Mouse (Mus musculus) hindbrain, embryonic 14.5 days (tissue): Measurements from ENCODE around the gene Depdc1b. TPM values are rescaled to one million over a fixed set of nuclear protein-coding genes. Genes with fewer than 3 reads are reported as not detected.
A peak's percentile ranks its signal among the peaks of the same experiment; 100 is the strongest.

Experiments used
- ATAC-seq: fragments of 200-750 bp; cut with Nextera tagmentation; 2 replicates; pipeline ENCODE4 v1.8.0; 2017; ENCODE audit warnings: moderate number of reproducible peaks, mild to moderate bottlenecking, moderate TSS enrichment, moderate library complexity; ENCODE audit not compliant: low FRiP score
- DNase-seq: peaks from one replicate; pipeline ENCODE4 v3.0.0-alpha.2; 2015; ENCODE audit warnings: low spot score
- H3K27ac ChIP-seq: fragments of 300-500 bp; sonication (generic); 2 replicates; pipeline ENCODE4 v1.5.1; 2014; ENCODE audit warnings: mild to moderate bottlenecking, moderate library complexity
- H3K27me3 ChIP-seq: fragments of 300-500 bp; sonication (generic); 2 replicates; pipeline ENCODE4 v1.6.1; 2014; ENCODE audit warnings: mild to moderate bottlenecking, low read length, mixed read lengths; ENCODE audit not compliant: control insufficient read depth, insufficient read depth
- H3K36me3 ChIP-seq: fragments of 300-500 bp; sonication (generic); replicated peaks from 2 replicates; pipeline ENCODE4 v1.6.1; 2014; ENCODE audit not compliant: control insufficient read depth, insufficient read depth
- H3K4me1 ChIP-seq: fragments of 300-500 bp; sonication (generic); replicated peaks from 2 replicates; pipeline ENCODE4 v1.6.1; 2014; ENCODE audit warnings: antibody characterized with exemption, low read length, mixed read lengths; ENCODE audit not compliant: control insufficient read depth, insufficient read depth
- H3K4me2 ChIP-seq: fragments of 300-500 bp; sonication (generic); replicated peaks from 2 replicates; pipeline ENCODE4 v1.6.1; 2014; ENCODE audit warnings: mild to moderate bottlenecking, moderate library complexity
- H3K4me3 ChIP-seq: fragments of 300-500 bp; sonication (generic); replicated peaks from 2 replicates; pipeline ENCODE4 v1.5.1; 2014; ENCODE audit warnings: mild to moderate bottlenecking, low read length
- H3K9ac ChIP-seq: fragments of 300-500 bp; sonication (generic); 2 replicates; pipeline ENCODE4 v1.6.1; 2014
- H3K9me3 ChIP-seq: fragments of 300-500 bp; sonication (generic); 2 replicates; pipeline ENCODE4 v1.6.1; 2016; ENCODE audit warnings: low read length; ENCODE audit not compliant: control insufficient read depth
- WGBS: fragments of 180-500 bp; shearing (Covaris S2); extraction: QIAGEN DNeasy Blood & Tissue Kit; methylation state at CpG from one replicate; pipeline ENCODE4 v1.1.7; 2014; 5-methylcytosine and 5-hydroxymethylcytosine counted together
- polyA plus RNA-seq: library from polyadenylated mRNA; unstranded; fragments of >200 nt; fragmentation: Nextera tagmentation; extraction: Ambion mirVana; gene quantifications from 2 replicates; pipeline ENCODE4 v1.2.1, GENCODE M21; 2014

The Depdc1b gene
- polyA plus RNA-seq, 1 experiment from 2014 or later, result 2.2 TPM

DNA sequence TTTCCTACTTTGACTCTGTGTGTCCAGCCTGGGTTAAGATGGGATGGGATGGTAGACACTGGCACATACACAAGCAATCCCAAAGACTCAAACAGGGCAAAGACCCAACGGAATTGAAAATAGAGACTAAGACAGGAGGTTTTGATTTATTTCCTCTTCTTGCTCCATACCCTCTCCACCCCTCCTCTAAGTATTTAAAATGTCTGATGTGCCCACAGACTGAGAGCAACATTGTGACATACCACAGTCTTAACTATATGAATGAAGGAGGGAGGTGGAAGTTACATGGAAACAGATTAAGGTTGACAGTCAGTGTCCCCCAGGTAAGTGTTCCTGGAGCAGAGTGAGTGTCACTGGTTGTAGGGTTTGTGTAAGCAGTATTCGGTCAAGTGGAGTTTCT is 31.8 kb upstream of the Depdc1b start:
- Histone ChIP-seq H3K36me3 (no peaks in the 10 kb centered on the region), H3K27ac (no peak overlapping the region), H3K27me3 (no peaks in the 10 kb centered on the region), H3K4me2 (no peak overlapping the region), H3K4me3 (no peak overlapping the region), H3K9ac (no peak overlapping the region), H3K4me1 (no peaks in the 10 kb centered on the region), H3K9me3 (no peaks in the 10 kb centered on the region)
- ATAC-seq (no peak), DNase-seq (no peak)
- WGBS, result 99% methylated on average over 2 of the region's 2 CpGs

DNA sequence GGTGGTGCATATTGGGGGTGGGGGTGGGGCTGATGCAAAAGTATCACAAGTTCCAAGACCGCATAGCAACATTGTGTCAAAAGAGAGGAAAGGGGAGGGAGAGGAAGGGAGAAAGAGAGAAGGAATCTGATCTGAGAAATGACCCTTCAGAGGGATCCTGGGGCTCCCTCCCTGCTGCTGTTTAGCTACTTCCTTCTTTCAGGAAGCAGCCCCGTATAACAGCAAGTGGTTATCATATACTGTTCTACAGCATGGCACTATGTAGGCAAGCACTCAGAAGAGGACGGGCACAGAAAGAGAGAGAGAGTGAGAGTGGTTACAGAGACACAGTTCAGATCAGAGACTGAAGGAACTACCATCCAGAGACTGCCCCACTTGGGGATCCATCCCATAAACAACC is 28.2 kb upstream of the Depdc1b start:
- Histone ChIP-seq H3K4me3 (no peak overlapping the region), H3K27ac (no peak overlapping the region), H3K36me3 (no peaks in the 10 kb centered on the region), H3K4me1 (no peaks in the 10 kb centered on the region), H3K27me3 (no peaks in the 10 kb centered on the region), H3K9me3 (no peaks in the 10 kb centered on the region), H3K4me2 (no peak overlapping the region), H3K9ac (no peak overlapping the region)
- ATAC-seq, result no peak
- WGBS, result 73% methylated on average over 3 of the region's 3 CpGs
- DNase-seq, result no peak

DNA sequence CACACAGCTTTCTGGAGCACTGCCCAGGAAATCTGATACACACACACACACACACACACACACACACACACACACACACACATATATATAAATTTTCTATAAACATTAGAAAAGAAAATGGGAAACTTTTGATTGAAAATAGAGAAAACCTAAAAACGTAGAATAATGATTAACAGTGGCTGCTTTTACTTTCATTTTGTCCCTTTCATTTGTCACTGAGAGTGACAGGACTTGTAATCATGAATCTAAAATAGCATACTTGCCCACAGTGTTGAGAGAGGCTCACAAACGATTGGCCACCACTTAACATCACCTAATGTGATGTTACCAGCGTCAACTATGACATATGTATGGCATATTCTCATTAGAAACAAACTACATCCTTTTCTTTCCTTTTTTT is 26.7 kb upstream of the Depdc1b start:
- no peak for DNase-seq
- Histone ChIP-seq H3K9me3 (no peaks in the 10 kb centered on the region), H3K4me1 (no peaks in the 10 kb centered on the region), H3K4me3 (no peak overlapping the region), H3K9ac (no peak overlapping the region), H3K27me3 (no peaks in the 10 kb centered on the region), H3K36me3 (no peaks in the 10 kb centered on the region), H3K4me2 (no peak overlapping the region), H3K27ac (no peak overlapping the region)
- ATAC-seq, result no peak
- 83% methylated on average over 3 of the region's 3 CpGs for WGBS

DNA sequence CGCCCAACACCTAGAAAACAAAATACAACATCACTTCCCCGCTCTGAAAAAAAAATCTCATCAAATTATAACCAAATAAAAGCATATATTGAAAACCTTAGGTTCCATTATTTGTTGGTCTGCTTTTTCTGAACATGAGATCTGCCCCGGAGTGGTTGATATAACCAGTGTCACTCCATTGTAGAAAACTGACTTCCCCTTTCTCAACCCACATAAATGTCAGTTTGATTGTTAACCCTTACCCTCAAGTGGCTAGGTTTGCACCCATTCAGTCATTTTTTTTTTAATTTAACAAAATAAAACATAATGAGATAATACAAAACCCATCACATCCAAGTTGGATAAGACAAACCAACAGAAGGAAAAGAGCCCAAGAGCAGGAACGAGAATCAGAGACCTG is 25.8 kb upstream of the Depdc1b start:
- no peak for ATAC-seq
- Histone ChIP-seq H3K27ac (no peak overlapping the region), H3K4me2 (no peak overlapping the region), H3K27me3 (no peaks in the 10 kb centered on the region), H3K4me3 (no peak overlapping the region), H3K4me1 (no peaks in the 10 kb centered on the region), H3K36me3 (no peaks in the 10 kb centered on the region), H3K9me3 (no peaks in the 10 kb centered on the region), H3K9ac (no peak overlapping the region)
- no peak for DNase-seq
- 92% methylated on average over 4 of the region's 4 CpGs for WGBS

DNA sequence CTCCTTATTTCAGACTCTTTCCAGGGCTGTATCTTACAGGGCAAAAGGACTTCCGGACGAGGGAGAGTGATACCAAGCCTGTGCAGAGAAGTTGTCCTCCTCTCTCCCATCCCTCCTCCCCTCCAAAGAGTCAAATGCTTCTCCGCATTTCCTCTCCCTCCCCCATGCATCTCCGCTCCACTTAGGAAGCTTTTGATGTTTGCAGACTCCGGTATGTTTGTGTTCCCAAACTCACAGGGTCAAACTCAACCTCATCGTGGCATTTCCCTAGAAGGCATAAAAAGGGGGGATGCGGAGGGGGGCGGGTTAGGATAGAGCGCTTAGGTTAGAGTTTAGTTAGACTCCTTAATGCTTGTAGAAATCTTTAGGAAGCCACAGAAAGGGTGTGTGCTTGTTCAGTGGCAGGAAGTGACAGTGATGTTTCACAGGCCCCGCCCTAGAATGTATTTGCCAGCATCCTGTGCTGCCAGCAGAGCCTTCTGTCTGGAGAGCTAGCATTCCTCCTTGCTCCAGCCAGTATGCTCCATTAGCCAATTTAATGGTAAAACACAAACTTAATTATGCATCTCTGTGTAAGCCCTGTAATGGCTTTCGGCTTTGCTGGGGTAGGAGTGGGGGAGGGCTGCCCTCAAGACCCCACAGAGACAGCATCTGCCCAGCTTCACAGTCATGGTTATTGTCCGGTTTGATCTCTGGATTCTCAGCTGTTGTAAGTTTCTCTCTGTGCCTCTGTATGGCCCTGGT is 18.6 kb upstream of the Depdc1b start:
- Histone ChIP-seq H3K9ac (peak overlapping the region; percentile 16; the same call in 1 of the 2 replicates), H3K27ac (peak overlapping the region; percentile 58), H3K27me3 (no peaks in the 10 kb centered on the region), H3K4me2 (peak overlapping the region; percentile 34), H3K36me3 (no peaks in the 10 kb centered on the region), H3K4me3 (peak overlapping the region; percentile 8; the same call in 1 of the 2 replicates), H3K9me3 (no peaks in the 10 kb centered on the region), H3K4me1 (no peaks in the 10 kb centered on the region)
- 22% methylated on average over 12 of the region's 12 CpGs for WGBS
- DNase-seq, result no peak
- ATAC-seq, result peak; percentile 81

DNA sequence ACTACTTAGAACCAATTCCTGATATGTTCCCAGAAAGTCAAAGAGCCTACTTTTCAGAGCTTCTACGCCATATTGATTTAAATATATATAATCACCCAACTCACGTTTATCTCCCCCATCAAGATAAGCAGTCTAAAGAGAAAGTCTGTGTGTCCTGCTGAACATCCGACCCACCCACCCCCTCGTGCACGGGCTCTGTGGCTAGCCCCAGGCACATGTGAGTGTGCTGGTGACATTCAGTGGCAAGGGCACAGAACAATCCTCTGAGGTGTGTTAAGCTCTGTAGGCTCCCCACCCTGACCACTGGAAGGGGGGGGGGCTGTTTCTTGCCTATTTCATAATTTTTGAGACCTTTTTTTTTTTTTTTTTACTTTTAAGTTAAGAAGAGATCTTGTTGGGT is 17.9 kb upstream of the Depdc1b start:
- Histone ChIP-seq H3K4me2 (no peak overlapping the region), H3K9ac (no peak overlapping the region), H3K27me3 (no peaks in the 10 kb centered on the region), H3K9me3 (no peaks in the 10 kb centered on the region), H3K4me3 (no peak overlapping the region), H3K36me3 (no peaks in the 10 kb centered on the region), H3K4me1 (no peaks in the 10 kb centered on the region), H3K27ac (no peak overlapping the region)
- DNase-seq (no peak), ATAC-seq (no peak)
- 76% methylated on average over 5 of the region's 5 CpGs for WGBS

DNA sequence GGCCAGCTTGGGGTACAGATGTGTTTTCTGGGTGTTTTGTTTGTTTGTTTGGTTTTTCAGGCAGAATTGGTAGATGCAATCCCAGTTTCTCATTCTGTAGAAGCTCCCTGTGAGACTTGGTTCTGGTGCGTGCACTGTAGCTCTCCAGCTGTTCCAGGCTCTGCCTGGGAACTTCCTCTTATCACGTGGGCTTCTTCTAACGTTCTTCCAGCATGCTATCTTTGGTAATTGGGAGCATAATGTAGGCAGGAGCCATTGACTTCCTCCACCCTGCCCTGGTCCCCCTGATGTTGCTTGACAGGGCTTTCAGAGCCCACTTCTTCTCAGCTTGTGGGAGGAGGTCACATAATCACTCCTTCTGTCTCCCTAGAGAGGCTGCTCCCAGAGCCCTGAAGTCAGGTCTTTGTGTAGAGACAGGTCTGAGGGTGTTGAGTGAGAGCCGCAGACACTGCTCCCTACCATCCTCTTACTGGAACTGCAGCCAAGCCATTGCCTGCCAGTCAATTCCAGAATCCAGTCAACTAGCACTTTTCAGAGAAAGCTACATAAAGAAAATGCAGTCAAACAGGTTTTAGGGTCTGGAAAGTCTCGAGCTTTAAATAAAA is 15.7 kb upstream of the Depdc1b start:
- WGBS, result 22% methylated on average over 5 of the region's 5 CpGs
- ATAC-seq, result no peak
- H3K27ac ChIP-seq, result no peak overlapping the region
- no peaks in the 10 kb centered on the region for H3K4me1 ChIP-seq
- no peak overlapping the region for H3K4me2 ChIP-seq
- H3K36me3 ChIP-seq, result no peaks in the 10 kb centered on the region
- DNase-seq, result no peak
- H3K9me3 ChIP-seq, result no peaks in the 10 kb centered on the region
- H3K9ac ChIP-seq, result no peak overlapping the region
- H3K4me3 ChIP-seq, result no peak overlapping the region
- no peaks in the 10 kb centered on the region for H3K27me3 ChIP-seq

DNA sequence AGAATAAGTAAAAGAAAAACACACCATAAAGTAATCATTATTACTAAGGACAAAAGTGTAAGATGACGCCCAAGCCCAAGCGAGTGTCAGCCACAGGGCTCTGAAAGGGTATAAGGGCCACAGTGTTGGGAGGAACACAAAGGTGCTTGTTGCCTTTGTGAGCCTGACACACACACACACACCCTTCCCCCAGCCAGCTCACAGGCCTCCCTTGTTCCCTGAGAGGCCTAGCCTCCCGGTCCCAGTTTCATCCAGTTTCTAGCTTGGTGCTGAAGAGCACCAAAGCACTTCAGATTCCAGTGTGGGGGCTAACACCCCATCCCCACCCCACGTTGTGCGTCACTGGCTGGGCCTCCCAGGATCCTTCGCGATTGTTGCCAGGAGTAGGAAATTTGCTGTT is 14.7 kb upstream of the Depdc1b start:
- ATAC-seq (no peak), DNase-seq (no peak)
- H3K36me3 ChIP-seq, result no peaks in the 10 kb centered on the region
- H3K9me3 ChIP-seq, result no peaks in the 10 kb centered on the region
- no peak overlapping the region for H3K27ac ChIP-seq
- H3K9ac ChIP-seq, result no peak overlapping the region
- WGBS, result 45% methylated on average over 7 of the region's 7 CpGs
- no peak overlapping the region for H3K4me2 ChIP-seq
- no peak overlapping the region for H3K4me3 ChIP-seq
- H3K27me3 ChIP-seq, result no peaks in the 10 kb centered on the region
- H3K4me1 ChIP-seq, result no peaks in the 10 kb centered on the region

DNA sequence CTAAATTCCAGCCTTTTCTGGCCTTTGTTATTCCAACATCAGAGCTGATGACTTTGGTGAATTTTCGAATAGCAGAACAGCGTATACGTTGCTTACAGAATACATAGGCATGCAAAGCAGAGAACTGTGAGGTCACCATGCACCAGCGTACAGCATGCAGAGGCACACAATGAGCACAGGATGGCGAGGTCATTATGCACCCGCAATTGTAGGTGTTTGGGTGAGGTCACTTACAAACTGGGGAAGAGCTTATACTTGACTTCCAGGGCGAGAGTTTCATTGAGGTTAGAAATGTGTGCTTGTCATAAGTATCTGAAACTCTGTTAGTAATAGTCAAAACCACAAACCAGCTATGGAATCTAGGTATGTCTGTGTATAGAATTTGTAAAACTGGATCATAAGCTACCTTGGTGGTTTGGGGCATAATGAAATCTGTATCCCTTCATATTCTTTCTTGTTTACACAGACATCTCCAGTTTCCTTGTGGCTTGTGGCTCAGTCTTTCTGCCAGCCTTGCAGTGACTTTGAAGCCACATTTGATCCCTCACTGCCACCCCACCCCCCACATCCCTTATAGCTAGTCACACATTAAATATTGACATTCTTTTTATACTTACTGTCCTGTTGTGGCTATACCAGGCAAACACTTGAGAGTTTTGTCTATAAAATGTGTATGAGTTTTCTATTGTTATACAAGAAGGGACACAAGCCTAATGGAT is 13.0 kb upstream of the Depdc1b start:
- DNase-seq, result no peak
- WGBS, result 79% methylated on average over 7 of the region's 7 CpGs
- no peak overlapping the region for H3K9ac ChIP-seq
- H3K9me3 ChIP-seq, result no peaks in the 10 kb centered on the region
- no peak overlapping the region for H3K27ac ChIP-seq
- no peak overlapping the region for H3K4me2 ChIP-seq
- no peak overlapping the region for H3K4me3 ChIP-seq
- no peaks in the 10 kb centered on the region for H3K36me3 ChIP-seq
- no peak for ATAC-seq
- H3K4me1 ChIP-seq, result no peaks in the 10 kb centered on the region
- H3K27me3 ChIP-seq, result no peaks in the 10 kb centered on the region
